Mouse (Mus musculus): ENCODE results near the gene Tram2.

- TF ChIP-seq CTCF (IDR thresholded peaks at IDR 0.05; ENCODE audit: extremely low read depth, insufficient read depth, low read length) = no peak
- no peak for TF ChIP-seq POLR2A (IDR thresholded peaks at IDR 0.05; ENCODE audit: extremely low read depth, insufficient read depth, low read length)
These were observed 4.8 kb downstream of the Tram2 start for GRCm38 (mm10) chr1:21074231-21074630.
